Mouse (Mus musculus) hindbrain, embryonic 14.5 days (tissue): Measurements from ENCODE around the gene Ehf. TPM values are rescaled to one million over a fixed set of nuclear protein-coding genes. Genes with fewer than 3 reads are reported as not detected.

ENCODE experiments used
- ATAC-seq: fragments of 200-750 bp; cut with Nextera tagmentation; 2 replicates; pipeline ENCODE4 v1.8.0; 2017; ENCODE audit warnings: moderate number of reproducible peaks, mild to moderate bottlenecking, moderate TSS enrichment, moderate library complexity; ENCODE audit not compliant: low FRiP score
- DNase-seq: peaks from one replicate; pipeline ENCODE4 v3.0.0-alpha.2; 2015; ENCODE audit warnings: low spot score
- H3K27ac ChIP-seq: fragments of 300-500 bp; sonication (generic); 2 replicates; pipeline ENCODE4 v1.5.1; 2014; ENCODE audit warnings: mild to moderate bottlenecking, moderate library complexity
- H3K27me3 ChIP-seq: fragments of 300-500 bp; sonication (generic); 2 replicates; pipeline ENCODE4 v1.6.1; 2014; ENCODE audit warnings: mild to moderate bottlenecking, low read length, mixed read lengths; ENCODE audit not compliant: control insufficient read depth, insufficient read depth
- H3K36me3 ChIP-seq: fragments of 300-500 bp; sonication (generic); replicated peaks from 2 replicates; pipeline ENCODE4 v1.6.1; 2014; ENCODE audit not compliant: control insufficient read depth, insufficient read depth
- H3K4me1 ChIP-seq: fragments of 300-500 bp; sonication (generic); replicated peaks from 2 replicates; pipeline ENCODE4 v1.6.1; 2014; ENCODE audit warnings: antibody characterized with exemption, low read length, mixed read lengths; ENCODE audit not compliant: control insufficient read depth, insufficient read depth
- H3K4me2 ChIP-seq: fragments of 300-500 bp; sonication (generic); replicated peaks from 2 replicates; pipeline ENCODE4 v1.6.1; 2014; ENCODE audit warnings: mild to moderate bottlenecking, moderate library complexity
- H3K4me3 ChIP-seq: fragments of 300-500 bp; sonication (generic); replicated peaks from 2 replicates; pipeline ENCODE4 v1.5.1; 2014; ENCODE audit warnings: mild to moderate bottlenecking, low read length
- H3K9ac ChIP-seq: fragments of 300-500 bp; sonication (generic); 2 replicates; pipeline ENCODE4 v1.6.1; 2014
- H3K9me3 ChIP-seq: fragments of 300-500 bp; sonication (generic); 2 replicates; pipeline ENCODE4 v1.6.1; 2016; ENCODE audit warnings: low read length; ENCODE audit not compliant: control insufficient read depth
- WGBS: fragments of 180-500 bp; shearing (Covaris S2); extraction: QIAGEN DNeasy Blood & Tissue Kit; methylation state at CpG from one replicate; pipeline ENCODE4 v1.1.7; 2014; 5-methylcytosine and 5-hydroxymethylcytosine counted together
- polyA plus RNA-seq: library from polyadenylated mRNA; unstranded; fragments of >200 nt; fragmentation: Nextera tagmentation; extraction: Ambion mirVana; gene quantifications from 2 replicates; pipeline ENCODE4 v1.2.1, GENCODE M21; 2014

Gene Ehf
- polyA plus RNA-seq, 1 experiment from 2014 or later = 0.20 TPM

DNA sequence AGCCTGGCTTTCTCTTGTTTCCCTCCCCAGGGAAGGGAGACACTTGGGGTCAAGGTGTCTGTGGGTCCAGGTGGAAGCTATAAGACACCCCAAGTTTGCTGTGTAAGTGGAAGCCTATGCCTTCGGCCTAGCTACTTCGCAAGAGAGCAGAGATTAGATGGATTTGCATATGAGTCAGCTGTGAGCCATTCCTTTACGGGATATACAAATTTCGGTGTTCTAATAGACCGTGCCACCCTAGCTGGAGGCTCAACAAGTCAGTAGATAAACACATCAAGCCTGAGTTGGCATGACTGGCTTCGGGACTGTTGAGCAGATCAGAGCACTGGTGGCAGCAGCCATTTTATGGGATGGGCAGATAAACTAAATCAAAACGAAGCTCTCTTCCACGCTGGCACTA lies 31.6 kb downstream of the Ehf start:
- H3K36me3 ChIP-seq = no peaks in the 10 kb centered on the region
- no peak overlapping the region for H3K4me2 ChIP-seq
- no peak overlapping the region for H3K27ac ChIP-seq
- no peak for ATAC-seq
- H3K4me1 ChIP-seq = no peaks in the 10 kb centered on the region
- no peak for DNase-seq
- H3K27me3 ChIP-seq = no peaks in the 10 kb centered on the region
- WGBS = 90% methylated on average over 8 of the region's 8 CpGs
- no peak overlapping the region for H3K9ac ChIP-seq
- H3K9me3 ChIP-seq = no peaks in the 10 kb centered on the region
- H3K4me3 ChIP-seq = no peak overlapping the region

GRCm38 (mm10) chr2:103270556-103271160 lies 32.4 kb downstream of the Ehf start:
- no peaks in the 10 kb centered on the region for H3K9me3 ChIP-seq

DNA sequence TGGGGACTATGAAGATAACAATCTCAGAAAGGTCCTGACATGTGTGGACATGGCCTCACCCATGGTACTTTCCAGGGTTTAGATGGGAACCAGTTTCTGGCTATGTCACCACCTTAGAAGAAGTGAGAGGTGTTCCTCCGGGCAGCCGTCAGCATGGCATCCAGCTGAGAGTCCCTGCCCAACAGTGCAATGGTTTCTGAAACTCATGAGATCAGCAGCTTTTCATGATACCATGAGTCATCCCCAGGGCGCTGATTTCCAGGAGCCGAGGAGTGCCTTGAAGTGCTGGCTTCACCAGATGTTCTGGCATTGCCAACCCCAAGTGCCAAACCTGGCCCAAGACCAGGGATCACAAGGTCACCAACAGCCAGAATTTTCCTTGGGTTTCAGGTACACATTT lies 64.0 kb downstream of the Ehf start:
- H3K4me3 ChIP-seq = no peak overlapping the region
- WGBS = 90% methylated on average over 4 of the region's 4 CpGs
- no peaks in the 10 kb centered on the region for H3K27me3 ChIP-seq
- H3K36me3 ChIP-seq = no peaks in the 10 kb centered on the region
- ATAC-seq (no peak), DNase-seq (no peak)
- no peak overlapping the region for H3K9ac ChIP-seq
- H3K9me3 ChIP-seq = no peaks in the 10 kb centered on the region
- H3K27ac ChIP-seq = no peak overlapping the region
- H3K4me2 ChIP-seq = no peak overlapping the region
- H3K4me1 ChIP-seq = no peaks in the 10 kb centered on the region

More at GRCm38 (mm10) chr2:103270556-103271160, 32.4 kb downstream of the Ehf start:
- ATAC-seq = no peak
- Histone ChIP-seq H3K4me2 (no peak overlapping the region), H3K27me3 (no peaks in the 10 kb centered on the region), H3K27ac (no peak overlapping the region), H3K4me1 (no peaks in the 10 kb centered on the region), H3K9ac (no peak overlapping the region), H3K4me3 (no peak overlapping the region), H3K36me3 (no peaks in the 10 kb centered on the region)
- WGBS = 69% methylated on average over 5 of the region's 5 CpGs
- no peak for DNase-seq

DNA sequence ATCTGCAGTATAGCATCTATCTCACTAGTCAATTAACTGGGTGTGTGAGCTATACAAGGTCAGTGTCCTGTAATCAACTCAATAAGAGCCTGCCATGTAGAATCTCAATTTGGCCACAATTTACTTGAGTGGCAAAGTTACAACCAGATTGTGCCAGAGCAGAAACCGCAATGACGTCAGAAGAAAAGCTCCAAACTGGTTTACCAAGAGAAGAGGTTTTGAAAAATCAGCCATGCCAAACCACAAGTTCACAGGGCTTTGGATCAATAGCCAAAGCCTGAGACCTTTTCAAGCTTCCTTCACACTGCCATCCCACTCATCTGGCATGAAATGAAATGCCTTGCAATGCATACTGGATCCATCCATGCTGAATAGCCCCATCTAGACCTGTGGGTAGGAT lies 76.3 kb downstream of the Ehf start:
- Histone ChIP-seq H3K27me3 (no peaks in the 10 kb centered on the region), H3K36me3 (no peaks in the 10 kb centered on the region), H3K9me3 (0 out of 2 replicates have a peak, but pooled peaks cover 7% of the 10 kb centered on the region), H3K9ac (no peak overlapping the region), H3K27ac (no peak overlapping the region), H3K4me3 (no peak overlapping the region), H3K4me1 (no peaks in the 10 kb centered on the region), H3K4me2 (no peak overlapping the region)
- ATAC-seq (no peak), DNase-seq (no peak)
- 96% methylated on average over 2 of the region's 2 CpGs for WGBS

GRCm38 (mm10) chr2:103220871-103221270 lies 82.2 kb downstream of the Ehf start:
- no peaks in the 10 kb centered on the region for H3K27me3 ChIP-seq
- H3K36me3 ChIP-seq = no peaks in the 10 kb centered on the region
- no peak overlapping the region for H3K9ac ChIP-seq
- ATAC-seq (no peak), DNase-seq (no peak)
- H3K4me2 ChIP-seq = no peak overlapping the region
- H3K9me3 ChIP-seq = 0 out of 2 replicates have a peak, but pooled peaks cover 7% of the 10 kb centered on the region
- WGBS = 95% methylated on average over 2 of the region's 2 CpGs
- H3K27ac ChIP-seq = no peak overlapping the region
- H3K4me1 ChIP-seq = no peaks in the 10 kb centered on the region
- no peak overlapping the region for H3K4me3 ChIP-seq

DNA sequence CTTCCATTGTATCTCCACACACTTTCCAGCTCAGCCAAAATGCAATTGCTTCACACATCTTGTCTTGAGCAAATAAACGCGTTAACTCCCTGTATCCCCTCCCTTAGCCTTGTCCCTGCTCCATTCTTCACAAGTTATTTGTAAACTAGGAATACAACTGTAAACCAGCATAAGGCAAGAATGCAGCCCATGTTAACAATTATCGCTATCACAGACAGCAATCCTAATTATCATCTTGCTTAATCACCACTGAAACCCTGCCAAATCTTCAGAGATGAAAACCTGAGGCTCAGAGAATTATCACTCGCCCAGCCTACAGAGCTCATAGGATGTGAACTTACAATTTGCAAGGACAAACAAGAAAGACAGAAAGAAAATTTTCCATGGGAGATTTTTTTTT lies 84.8 kb downstream of the Ehf start:
- ATAC-seq (no peak), DNase-seq (no peak)
- Histone ChIP-seq H3K4me3 (no peak overlapping the region), H3K9me3 (0 out of 2 replicates have a peak, but pooled peaks cover 7% of the 10 kb centered on the region), H3K36me3 (no peaks in the 10 kb centered on the region), H3K27me3 (no peaks in the 10 kb centered on the region), H3K27ac (no peak overlapping the region), H3K4me1 (no peaks in the 10 kb centered on the region), H3K4me2 (no peak overlapping the region), H3K9ac (no peak overlapping the region)
- 88% methylated on average over 4 of the region's 4 CpGs for WGBS

DNA sequence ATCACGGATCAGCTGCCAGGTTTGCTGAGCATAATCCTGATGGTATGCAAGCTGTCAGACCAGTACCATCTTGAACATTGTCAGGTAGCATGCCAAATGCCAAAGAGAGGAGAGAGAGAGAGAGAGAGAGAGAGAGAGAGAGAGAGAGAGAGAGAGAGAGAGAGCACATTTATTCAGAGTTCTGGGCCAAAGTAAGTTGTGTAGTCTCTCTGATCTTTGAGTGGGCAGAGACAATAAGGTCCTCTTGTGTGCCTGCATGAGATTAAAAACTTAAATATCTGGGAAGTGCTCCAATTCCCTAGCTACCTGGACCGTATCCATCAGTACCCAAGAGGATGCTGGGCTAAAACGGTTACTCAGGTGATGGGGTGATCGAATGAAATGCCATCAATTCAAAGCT lies 87.3 kb downstream of the Ehf start:
- WGBS = 80% methylated on average over 4 of the region's 4 CpGs
- Histone ChIP-seq H3K27ac (no peak overlapping the region), H3K27me3 (no peaks in the 10 kb centered on the region), H3K4me2 (no peak overlapping the region), H3K36me3 (no peaks in the 10 kb centered on the region), H3K4me3 (no peak overlapping the region), H3K4me1 (no peaks in the 10 kb centered on the region), H3K9ac (no peak overlapping the region), H3K9me3 (no peaks in the 10 kb centered on the region)
- DNase-seq (no peak), ATAC-seq (no peak)

DNA sequence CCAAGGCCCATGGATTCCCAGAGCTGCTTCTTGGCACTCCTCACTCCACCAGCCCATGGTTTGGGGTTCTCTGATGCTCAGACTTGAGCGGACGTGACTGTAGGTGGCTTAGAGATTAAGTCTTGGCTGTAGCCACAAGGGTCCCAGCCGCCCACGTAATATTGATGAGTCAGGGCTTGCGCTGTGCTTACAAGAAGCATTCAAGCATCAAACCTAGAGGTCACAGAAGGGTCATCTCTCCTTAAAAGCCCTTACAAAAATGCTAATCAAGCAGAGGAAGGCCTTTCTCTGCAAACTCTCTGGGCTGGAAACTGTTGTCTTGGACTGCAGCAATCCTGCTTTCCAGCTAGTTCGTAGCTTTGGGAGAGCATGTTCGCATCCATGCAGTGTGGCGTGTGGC lies 88.2 kb downstream of the Ehf start:
- no peaks in the 10 kb centered on the region for H3K4me1 ChIP-seq
- no peak overlapping the region for H3K4me3 ChIP-seq
- WGBS = 35% methylated on average over 8 of the region's 8 CpGs
- ATAC-seq (no peak), DNase-seq (no peak)
- no peak overlapping the region for H3K27ac ChIP-seq
- H3K36me3 ChIP-seq = no peaks in the 10 kb centered on the region
- H3K9me3 ChIP-seq = no peaks in the 10 kb centered on the region
- H3K27me3 ChIP-seq = no peaks in the 10 kb centered on the region
- H3K4me2 ChIP-seq = no peak overlapping the region
- H3K9ac ChIP-seq = no peak overlapping the region

GRCm38 (mm10) chr2:103213547-103213946 lies 89.5 kb downstream of the Ehf start:
- H3K36me3 ChIP-seq = no peaks in the 10 kb centered on the region
- no peak overlapping the region for H3K27ac ChIP-seq
- H3K4me1 ChIP-seq = no peaks in the 10 kb centered on the region
- H3K4me3 ChIP-seq = no peak overlapping the region
- no peak overlapping the region for H3K4me2 ChIP-seq
- no peaks in the 10 kb centered on the region for H3K27me3 ChIP-seq
- no peaks in the 10 kb centered on the region for H3K9me3 ChIP-seq
- no peak for DNase-seq
- no peak overlapping the region for H3K9ac ChIP-seq
- ATAC-seq = no peak
- 57% methylated on average over 1 of the region's 1 CpGs for WGBS
